Mouse (Mus musculus) retina, postnatal 7 days (tissue): ENCODE results near the gene Ppp2r1b.

ENCODE experiments used
- DNase-seq: peaks from one replicate; pipeline ENCODE4 v3.0.0-alpha.2; 2012; ENCODE audit warnings: low read depth, low spot score

Gene Ppp2r1b

DNA sequence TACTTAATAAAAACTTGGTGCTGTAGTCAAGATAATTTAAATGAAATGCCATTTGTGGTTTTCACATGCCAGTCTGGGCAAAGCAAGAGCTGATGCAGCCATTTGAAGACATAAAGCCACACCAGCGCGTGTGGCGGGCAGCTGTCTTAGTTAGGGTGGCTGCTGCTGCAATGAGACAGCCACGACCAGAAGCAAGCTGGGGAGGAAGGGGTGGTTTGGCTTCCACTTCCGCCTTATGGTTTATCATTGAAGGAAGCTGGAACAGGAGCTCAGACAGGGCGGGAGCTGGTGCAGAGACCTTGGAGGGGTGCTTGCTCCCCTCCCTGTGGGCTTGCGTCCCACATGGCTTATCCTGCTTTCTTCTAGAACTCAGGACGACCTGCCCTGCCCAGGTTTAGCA is 20.7 kb downstream of the Ppp2r1b start:
- no peak for DNase-seq

DNA sequence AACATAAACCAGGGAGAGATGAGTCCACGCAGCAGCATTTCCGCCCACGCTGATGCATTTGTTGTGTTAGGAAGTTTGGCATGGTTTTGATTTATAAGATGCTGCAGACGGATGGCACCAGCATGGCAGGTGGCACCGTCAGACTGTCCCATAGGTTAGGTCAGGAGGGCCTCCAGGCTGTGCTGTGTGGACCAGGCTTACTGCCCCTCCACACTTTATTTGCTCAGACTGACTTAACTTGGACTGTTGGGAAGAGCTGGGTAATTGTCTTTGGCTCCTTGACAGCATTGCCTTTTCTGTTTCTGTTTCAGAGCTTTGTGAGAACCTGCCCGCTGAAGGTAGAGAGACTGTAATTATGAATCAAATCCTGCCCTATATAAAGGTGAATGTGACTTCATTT is 21.9 kb downstream of the Ppp2r1b start:
- DNase-seq, result no peak

DNA sequence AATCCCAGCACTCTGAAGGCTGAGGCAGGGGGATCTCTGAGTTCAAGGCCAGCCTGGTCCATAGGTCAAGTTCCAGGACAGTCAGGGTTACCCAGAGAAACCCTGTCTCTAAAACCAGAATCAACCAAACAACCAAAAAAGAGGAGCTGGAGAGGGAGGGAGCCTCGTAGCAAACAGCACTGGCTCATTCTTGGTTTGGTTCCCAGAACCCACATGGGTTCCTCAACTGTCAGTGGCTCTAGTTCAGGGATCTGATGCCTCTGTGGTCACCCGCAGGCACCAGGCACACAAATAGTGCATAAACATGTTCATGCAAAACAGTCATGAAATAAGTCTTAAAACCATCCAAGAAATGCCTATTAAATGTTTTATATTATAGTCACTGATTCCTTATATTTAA is 23.1 kb downstream of the Ppp2r1b start:
- DNase-seq, result no peak

DNA sequence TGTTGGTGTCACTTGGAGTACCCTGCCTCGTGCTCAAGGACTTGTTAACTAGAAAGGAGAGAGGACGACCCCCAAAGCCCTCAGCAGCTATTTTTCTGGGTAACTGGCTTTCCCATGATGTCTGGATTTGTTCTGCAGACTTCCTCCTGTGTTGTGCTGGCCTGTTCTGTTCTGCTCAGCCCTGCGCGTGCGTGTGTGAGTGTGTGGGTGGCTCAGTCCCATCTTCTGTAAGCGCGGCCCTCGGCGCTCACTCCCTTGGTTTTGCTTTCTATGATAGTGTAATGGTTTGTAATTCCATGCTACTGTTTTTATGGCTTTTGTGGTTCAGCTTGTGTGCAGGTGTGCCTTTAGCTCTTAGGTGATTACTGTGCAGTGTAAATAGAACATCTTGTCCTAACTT is 28.1 kb downstream of the Ppp2r1b start:
- DNase-seq, result no peak

DNA sequence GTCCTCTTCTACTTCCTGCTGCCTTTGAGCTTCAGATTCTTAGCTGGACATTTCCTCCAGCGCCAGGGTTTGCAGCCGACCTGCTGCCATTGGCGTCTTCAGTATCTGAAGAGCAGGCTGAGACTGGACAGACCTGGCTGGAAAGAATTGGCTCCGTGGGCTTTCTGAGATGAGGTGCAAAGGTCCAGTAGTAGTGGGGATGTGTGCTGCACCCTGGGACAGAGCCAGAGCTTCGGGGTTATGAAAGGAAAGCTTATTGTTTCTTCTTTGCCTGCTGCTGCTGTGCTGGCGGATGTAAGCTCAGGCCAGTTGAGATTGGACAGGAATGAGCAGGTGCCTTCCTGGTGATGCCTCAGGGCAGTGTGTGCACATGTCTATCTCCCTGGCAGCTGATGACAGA is 28.9 kb downstream of the Ppp2r1b start:
- no peak for DNase-seq

DNA sequence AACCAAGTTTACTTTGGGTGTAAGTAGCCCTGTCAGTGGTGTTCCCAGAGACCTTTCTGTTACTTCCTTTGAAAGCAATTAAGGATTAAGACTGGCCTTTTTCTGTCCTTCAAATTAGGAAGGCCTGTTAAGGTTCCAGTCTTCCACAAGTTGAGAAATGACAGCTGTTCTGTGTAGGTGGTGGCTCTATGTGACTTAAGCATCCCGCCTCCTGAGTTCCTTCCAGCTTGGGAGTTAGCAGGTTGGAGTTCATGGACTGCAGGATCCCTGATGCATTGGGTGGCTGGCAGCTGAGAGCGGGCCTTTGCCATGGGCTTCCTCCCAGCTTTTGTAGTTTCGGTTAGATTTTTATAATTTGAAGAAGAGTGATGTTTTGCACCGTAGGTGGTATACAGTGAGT is 30.4 kb downstream of the Ppp2r1b start:
- no peak for DNase-seq

DNA sequence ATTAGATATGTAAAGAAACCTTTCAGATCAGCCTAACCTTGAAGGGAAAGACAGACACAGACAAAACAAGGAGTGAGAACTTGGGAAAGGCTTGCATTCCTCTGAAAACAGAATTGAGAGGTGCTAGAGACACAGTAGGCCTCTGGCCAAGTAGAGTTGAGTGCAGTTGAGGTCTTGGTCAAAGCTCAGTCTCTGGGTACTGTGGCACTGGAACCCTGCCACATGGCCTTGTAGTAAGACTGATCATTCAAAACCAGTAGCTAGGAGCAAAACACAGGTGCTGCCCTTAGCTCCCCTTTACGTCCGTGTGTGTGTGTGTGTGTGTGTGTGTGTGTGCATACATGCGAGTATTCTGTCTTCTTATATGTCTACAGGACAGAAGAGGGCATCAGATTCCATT is 31.2 kb downstream of the Ppp2r1b start:
- DNase-seq, result no peak

DNA sequence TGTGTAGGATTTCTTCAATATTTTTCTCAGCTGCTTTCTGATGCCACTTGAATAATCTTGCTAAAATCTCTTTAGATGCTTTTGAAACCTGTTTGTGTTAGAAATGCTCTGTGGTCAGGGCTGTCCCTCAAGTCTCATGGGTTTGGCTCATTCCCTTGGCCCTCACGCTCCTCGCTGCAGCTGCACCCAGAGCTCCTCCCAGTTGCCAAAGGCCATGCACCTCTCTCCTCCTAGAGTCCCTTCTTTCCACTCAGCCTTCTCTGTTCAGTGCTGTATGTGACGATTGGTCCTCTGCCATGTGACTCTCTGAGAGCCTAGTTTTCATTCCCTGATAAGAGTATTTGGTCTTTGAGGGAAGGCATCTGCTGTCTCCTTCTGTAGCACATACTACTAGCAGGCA is 32.3 kb downstream of the Ppp2r1b start:
- no peak for DNase-seq

DNA sequence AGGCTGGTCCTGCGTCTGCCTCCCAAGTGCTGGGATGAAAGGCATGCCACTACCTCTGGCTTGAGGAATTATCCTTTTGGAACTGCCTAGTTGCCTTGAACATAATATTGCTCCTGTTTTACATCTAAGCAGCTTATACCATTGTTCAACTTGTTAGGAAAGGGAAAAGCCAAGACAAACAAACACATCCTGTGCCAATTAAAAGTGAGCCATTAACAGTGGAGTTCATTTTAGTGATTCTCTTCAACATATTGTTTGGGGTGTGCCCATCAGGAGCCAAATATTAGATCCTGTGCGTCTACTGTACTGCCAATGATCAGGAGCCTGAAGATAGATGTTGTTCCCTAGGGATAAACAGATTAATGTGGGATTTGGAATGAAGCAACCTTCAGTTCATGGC is 37.1 kb downstream of the Ppp2r1b start:
- DNase-seq, result no peak

DNA sequence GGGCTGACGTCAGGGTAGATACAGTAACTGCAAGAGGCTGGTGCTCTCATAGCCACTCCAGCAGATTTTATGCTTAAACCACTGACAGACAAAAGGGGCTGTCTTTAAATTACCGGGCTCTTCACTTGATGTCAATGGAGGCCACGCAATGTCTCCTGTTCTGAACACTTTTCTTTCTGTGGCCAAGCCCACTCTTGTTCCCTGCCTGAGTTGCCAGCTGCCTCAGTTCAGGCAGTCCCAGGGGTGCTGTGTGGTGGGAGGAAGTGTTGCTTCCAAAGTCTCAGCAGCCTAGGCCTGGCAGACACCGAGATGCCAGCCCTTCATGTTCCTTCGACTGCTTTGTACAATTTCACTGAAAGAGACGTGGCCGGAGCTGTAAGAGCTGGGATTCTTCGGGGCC is 39.0 kb downstream of the Ppp2r1b start:
- no peak for DNase-seq

DNA sequence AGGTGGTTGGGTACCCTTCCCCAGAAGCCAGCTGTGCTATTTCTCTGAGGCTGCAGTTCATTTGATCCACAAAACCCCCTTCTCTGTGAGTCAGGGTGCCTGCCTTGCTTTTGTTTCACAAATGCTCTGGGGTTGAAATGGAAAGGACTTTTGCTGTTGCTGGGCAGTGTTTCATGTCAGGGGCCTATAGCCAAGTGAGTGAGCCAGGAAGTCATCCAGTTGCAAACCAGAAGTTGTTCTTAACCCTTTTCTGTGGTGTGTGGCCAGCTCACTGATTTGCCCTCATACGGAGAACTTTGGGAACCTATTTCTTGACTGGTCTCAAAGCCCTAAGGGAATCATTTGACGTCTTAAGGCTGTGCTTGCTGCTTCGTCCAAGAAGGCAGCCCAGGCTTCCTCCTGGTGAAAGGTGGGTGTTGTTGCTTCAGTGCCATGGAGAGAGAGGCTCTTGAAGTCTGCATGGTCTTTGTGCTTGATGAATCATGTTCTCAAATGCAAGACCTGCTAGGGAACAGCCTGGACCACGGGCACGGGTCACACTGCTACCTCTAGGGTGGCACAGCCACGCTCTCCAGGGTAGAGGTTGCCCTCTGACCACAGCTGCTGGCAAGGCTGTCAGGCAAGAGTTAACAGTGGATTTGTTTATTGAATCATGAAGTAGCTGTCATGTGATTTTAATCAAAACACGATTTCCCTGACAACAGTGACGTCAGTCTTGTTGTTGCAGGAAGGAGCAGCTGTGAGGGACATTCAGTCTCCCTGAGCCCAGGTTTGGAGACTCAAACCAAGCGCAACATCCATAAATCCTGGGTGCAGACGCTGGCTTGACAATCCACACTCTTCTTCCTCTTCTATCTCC is 39.9 kb downstream of the Ppp2r1b start:
- peak; percentile 11 for DNase-seq

DNA sequence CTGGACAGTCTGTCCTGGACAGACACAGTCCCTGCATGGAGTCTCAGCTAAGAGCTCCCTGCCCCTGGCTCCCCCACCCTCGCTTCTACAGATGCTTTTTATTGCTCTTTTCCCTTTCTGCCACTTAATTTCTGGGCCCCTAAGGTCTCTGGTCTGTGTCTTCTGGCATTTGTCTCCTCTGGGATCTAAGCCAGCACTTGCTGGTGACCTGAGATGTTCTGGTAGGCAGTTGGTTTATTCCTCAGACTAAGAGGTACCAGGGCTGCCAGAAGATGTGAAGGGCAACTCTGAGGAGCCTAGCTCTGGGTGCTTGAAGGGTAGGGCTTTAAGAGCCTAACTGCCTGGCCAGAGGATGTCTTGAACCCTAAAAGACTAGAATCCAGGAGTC is 40.5 kb downstream of the Ppp2r1b start:
- DNase-seq, result no peak

DNA sequence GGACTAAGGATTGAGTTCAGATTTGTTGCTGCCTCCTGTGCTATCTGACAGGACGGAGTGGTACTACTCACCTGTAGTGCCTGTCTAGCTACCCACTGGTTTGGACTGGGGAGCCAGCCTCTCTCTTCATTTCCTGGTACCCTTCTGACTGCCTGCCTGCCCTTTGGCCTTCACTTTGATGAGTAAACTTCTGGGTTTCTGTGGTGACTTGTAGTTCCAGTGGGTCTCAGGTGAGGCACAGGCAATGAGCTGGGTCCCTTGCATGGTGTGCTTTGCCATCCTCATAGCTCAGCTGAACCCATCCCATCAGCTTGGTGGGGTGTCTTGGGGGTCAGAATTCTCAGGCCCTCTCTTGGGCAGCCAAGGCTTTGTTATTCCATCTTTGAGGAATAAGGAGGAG is 41.8 kb downstream of the Ppp2r1b start:
- no peak for DNase-seq

DNA sequence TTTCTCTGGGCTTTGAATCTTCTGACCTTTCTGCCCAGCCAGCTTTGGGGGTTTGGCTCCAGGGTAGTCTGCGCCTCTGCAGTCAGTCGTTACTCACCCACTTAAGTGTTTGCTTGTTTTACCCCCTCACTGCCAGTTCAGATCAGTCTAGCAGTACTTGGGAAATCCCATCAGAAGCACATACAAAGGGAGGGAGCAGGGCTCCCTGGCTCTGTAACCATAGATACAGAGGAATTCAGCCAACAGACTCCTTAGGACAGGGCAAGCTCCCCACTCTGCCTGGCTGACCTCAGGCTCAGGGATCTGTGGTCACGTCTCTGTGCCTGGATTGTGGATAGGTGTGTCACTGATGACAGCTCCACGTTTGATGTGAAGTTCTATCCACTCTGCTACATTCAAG is 42.2 kb downstream of the Ppp2r1b start:
- DNase-seq, result no peak

DNA sequence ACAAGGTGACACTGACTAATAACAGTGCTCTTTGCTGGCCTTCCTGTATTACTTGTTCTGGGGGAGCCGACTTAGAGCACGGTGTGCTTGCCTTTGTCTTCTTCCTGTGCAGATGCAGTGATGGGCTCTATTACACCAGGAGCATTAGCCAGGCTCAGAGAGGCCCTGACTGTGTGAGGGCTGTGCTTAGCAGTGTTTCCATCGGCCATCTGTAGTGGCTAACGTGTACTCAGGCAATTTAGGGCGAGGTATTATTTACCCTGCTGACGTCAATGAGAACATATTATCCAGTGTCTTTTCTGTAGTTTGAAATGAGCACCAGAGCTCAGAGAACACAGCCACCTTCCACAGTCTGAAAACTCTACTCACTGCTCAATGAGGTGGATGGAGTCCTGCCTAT is 44.1 kb downstream of the Ppp2r1b start:
- no peak for DNase-seq

DNA sequence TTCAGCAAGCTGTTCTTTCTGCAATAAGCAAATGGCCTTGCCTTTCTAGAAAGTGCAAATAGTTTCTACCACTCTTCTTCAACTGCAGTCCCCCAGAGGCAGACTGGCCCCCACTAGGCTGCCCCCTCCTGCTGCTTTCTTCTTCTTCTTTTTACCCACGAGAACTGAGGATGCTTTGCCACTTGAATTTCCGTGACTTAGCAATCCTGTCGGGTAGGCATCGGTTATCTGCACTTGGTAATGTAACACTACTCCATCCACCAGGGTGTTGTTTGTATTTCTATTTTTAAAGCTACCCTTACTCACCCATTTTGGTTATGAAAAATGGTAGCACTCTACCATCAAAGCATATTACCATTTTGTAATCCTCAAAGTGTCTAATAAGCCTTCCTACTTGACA is 44.9 kb downstream of the Ppp2r1b start:
- no peak for DNase-seq

DNA sequence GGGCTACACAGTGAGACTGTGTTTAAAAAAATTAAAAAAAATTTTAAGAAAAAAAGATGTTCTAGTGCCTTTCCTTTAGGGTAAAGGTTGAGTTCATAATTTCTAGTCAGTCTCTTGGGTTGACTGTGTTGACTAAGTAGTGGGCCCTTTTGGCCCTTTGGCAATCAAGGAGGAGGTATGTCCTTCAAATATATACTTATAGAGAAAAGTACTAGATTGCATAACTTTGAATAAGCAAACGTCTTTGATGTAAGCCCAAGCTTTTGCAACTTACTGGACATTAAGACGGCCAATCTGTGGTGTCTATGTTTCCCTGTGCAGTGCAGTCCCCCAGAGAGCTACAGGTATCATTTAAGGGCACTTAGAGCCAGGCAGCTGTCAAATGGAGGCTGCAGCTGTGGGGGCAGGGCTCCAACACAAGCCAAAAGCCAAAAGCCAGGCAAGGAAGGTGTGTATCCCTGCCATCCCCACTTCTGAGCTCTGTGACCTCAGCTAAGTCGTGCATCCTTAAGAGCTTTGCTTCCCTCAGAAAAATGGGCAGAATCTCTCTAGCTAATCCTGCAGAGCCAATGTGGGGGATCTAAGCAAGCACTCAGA is 45.5 kb downstream of the Ppp2r1b start:
- DNase-seq, result no peak

DNA sequence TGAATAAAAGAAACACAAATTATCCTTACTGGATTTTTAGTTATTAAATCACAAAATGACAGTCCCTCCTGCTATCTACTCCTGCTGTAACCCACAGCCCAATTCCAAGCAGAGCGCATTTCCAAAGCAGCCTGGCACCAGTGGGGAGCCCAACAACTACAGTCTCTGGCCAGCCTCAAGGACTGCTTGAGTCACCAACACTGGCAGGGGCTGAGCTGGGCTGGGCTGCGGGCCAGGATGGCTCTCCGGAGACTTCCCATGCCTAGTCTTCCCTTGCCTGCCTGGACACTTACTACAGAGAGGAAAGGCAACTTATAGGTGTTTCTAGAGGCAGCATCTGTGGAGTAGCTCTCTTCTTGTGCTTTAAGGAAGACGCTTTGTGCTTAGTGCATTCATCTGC is 48.6 kb downstream of the Ppp2r1b start:
- no peak for DNase-seq

DNA sequence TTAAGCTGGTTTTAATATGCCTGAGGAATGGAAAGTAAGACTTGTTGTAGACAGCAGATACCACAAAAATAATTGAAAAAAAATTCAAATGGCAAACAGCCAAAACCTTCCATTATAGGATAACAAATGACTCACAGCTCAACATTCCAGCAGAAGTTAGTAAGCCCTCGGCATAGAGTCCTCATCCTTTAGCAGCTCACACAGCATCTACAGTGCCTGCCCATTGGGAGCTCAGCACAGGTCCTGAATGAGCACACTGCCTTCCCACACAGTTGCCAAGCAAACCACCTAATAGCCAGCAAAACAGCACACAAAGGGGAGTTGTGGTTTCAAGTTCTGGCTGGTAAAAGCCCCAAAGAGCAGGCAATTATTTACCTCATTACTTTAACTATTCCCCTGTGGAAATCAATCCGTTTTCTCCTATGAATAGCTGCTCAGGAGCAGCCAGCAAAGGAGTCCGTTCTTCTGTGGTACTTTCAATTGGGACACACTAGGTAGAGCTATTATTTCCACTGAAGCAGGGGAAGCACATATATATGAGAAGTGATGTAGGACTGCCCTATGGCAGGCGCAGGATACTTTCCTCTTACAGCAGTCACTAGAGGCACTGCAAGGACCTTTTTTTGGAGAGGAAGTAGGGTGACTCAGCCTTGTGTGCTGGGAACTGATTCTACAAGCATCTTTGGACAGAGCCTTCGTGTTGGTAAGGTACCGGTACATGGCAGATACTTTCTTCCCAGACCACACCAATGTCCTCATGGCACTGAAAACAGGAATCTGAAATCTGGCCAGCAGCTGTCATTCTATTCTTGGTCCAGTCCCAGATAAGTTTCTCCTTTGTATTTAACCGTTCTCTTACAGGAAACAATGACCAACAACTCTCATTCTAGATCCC is 55.2 kb downstream of the Ppp2r1b start:
- DNase-seq, result no peak

DNA sequence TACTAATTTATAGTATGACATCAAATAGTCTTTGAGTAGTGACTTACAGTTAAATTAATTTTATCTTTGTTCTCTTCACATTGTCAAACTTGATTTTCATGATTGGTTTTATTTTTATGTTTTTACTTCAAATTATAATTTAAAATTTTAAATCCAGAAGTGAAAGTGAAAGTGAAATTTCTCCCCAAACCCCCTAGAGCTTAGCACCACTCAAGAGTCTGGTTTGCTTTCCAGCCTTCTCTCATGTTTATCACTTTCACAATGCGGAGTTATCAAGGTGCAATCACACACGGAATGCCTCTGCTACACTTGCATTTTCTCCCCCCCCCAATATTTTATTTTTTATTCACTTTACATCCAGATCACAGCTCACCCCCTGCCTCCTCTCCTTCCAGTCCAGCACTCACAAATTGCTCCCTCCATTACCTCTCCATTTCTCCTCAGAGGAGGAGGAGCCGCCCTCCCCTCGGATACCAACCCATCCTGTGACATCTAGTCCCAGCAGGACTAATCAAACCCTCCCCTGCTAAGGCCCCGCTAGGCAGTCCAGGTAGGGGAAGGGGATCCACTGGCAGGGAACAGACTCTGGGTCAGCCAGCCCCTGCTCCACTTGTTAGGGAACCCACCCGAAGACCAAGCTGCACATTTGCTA is 59.2 kb downstream of the Ppp2r1b start:
- DNase-seq, result no peak

DNA sequence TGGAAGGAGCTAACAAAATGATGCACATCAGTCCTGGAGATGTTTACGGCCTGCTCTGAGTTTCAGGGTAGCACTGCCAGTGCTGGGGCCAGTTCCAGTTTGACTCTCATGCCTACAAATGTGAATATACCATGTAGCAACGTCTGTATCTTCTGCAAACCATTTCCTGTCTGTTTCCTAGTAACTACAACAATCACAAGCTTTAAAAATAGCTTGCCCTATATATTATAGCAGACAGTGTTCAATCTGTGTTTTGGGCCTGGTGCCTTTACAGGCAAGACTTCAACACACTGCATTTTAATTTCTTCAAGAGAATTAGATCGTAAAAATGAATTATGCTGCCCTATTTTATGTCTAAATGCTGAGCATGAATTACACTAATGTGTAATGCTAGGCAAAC is 60.2 kb downstream of the Ppp2r1b start:
- DNase-seq, result no peak
